In the genomic region with DNA sequence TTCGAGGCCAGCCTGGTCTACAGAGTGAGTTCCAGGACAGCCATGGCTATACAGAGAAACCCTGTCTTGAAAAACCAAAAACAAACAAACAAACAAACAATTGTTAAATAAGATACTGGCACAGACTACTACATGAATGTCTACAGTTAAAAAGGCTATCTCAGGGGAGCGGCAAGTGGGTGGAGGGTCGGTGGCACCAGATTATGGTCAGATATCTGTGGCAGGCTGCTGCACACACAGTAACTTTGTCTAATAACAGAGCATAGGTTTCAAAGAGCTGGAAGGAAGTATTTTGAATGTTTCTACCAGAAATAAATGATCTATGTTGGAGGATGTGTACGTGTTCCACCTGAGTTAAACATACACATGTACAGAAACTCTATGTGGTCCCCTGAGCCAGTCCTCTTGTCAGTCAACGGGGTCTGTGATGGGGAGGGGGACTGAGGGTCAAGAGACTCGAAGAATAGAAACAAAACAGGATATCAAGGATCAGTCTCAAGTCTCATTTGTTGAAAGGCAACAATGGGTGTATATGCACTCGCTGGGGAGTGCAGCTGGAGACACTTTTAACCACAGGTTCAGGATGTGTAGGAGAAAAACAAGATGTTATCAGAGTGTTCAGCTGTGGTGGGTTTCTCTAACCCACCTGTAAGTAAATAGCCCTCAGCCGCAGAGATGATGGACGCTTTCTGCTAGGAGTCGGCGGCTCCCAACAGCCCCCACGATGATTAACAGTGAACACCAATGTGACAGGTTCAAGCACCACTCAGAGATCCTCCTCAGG, we compare ENCODE assay signal across 12 mouse cellular contexts. TPM values are rescaled to one million over a fixed set of nuclear protein-coding genes. Genes with fewer than 3 reads are reported as not detected.
DNase-seq lines count a peak whose midpoint lies in the region; ATAC-seq and TF ChIP-seq lines count a peak whose summit lies in the region.
"Had no signal": no experiment of that assay in that cellular context is flagged by ENCODE, and none has a peak within 500 bp of the region (broad histone marks: within the 10 kb centered on the region; RNA-seq: fewer than 3 reads in every experiment).

No protein-coding gene starts in this region.

- no peaks in the 10 kb centered on the region for H3K9me3 ChIP-seq in heart, embryonic 15.5 days (replicated peaks)
- no peaks in the 10 kb centered on the region for H3K9me3 ChIP-seq in liver, embryonic 14.5 days (ENCODE audit: control insufficient read depth, low read length)
- H3K9me3 ChIP-seq: megakaryocyte, embryonic 14.5 days had no signal

- H3K4me1 ChIP-seq in heart, embryonic 15.5 days (replicated peaks): peaks cover 93% of the 10 kb centered on the region
- peaks cover 44 to 52% of the 10 kb centered on the region in 2 experiments for H3K4me1 ChIP-seq in liver, embryonic 14.5 days (replicated peaks; ENCODE audit: control insufficient read depth in 2 of 2, insufficient read depth in 2 of 2, low read length in 1 of 2)

- no peak for ATAC-seq in heart, embryonic 15.5 days (replicated peaks; ENCODE audit: insufficient number of reproducible peaks, insufficient read depth, low FRiP score, low read depth)
- ATAC-seq in liver, embryonic 14.5 days (ENCODE audit: insufficient read depth): peak; percentile 78
- ATAC-seq: hindbrain, postnatal 0 days had no signal

- H3K4me2 ChIP-seq in heart, embryonic 15.5 days: 0 out of 2 replicates have a peak overlapping the region, but pooled peaks have one; percentile 9
- peak overlapping the region; percentile 58 for H3K4me2 ChIP-seq in liver, embryonic 14.5 days (ENCODE audit: low read depth)

- no peaks in the 10 kb centered on the region for H3K36me3 ChIP-seq in heart, embryonic 15.5 days
- H3K36me3 ChIP-seq in liver, embryonic 14.5 days (replicated peaks; ENCODE audit: control insufficient read depth, insufficient read depth, low read depth): peaks cover 3% of the 10 kb centered on the region

- no peak overlapping the region for H3K9ac ChIP-seq in heart, embryonic 15.5 days
- H3K9ac ChIP-seq in liver, embryonic 14.5 days (replicated peaks): peak overlapping the region; percentile 54; the same call in 1 of the 2 replicates

- intact Hi-C loops in heart, postnatal 14 days (cut with DNase I): no loop called here

- peak; percentile 79 for TF ChIP-seq EP300 in liver, embryonic 14.5 days (IDR thresholded peaks at IDR 0.05; ENCODE audit: low read depth)

- no peak overlapping the region for H3K4me3 ChIP-seq in heart, embryonic 15.5 days
- no peak overlapping the region for H3K4me3 ChIP-seq in liver, embryonic 14.5 days (ENCODE audit: insufficient read depth in 1 of 2, low read depth in 2 of 2, low read length in 2 of 2)

- 42% methylated on average over 12 of the region's 12 CpGs for WGBS in heart, embryonic 15.5 days
- 16% methylated on average over 12 of the region's 12 CpGs for WGBS in liver, embryonic 14.5 days (ENCODE audit: insufficient replicate concordance)

- TF ChIP-seq CTCF in liver, embryonic 14.5 days (IDR thresholded peaks at IDR 0.05; ENCODE audit: low read depth): no peak

- peak overlapping the region; percentile 94 for H3K27ac ChIP-seq in heart, embryonic 15.5 days
- H3K27ac ChIP-seq in liver, embryonic 14.5 days: peak overlapping the region; percentile 61
- H3K27ac ChIP-seq: hindbrain, postnatal 0 days had no signal

- H3K27me3 ChIP-seq in heart, embryonic 15.5 days: no peaks in the 10 kb centered on the region
- no peaks in the 10 kb centered on the region for H3K27me3 ChIP-seq in liver, embryonic 14.5 days (ENCODE audit: control insufficient read depth, insufficient read depth, low read length)
- H3K27me3 ChIP-seq: megakaryocyte, embryonic 14.5 days had no signal

- no peak for DNase-seq in heart, postnatal 14 days
- peak; percentile 75 for DNase-seq in T-cell, adult 2 months (ENCODE audit: low spot score)
- peak in 2 of 3 experiments; percentile 41 to 51 for DNase-seq in liver, embryonic 14.5 days (ENCODE audit: low read depth in 3 of 3, low spot score in 3 of 3)
- peak; percentile 65 to 74 for DNase-seq in thymus, postnatal 10 days (ENCODE audit: low spot score in 2 of 2)
- no peak for DNase-seq in cerebellum, adult 8-10 months
- no peak for DNase-seq in yolk sac, embryonic 10.5 days (ENCODE audit: low spot score)
- DNase-seq in frontal cortex, postnatal 10 days (ENCODE audit: low spot score in 2 of 2): no peak
- DNase-seq: cerebellum, postnatal 10 days; lung, adult 2 months had no signal

RNA-seq across cellular contexts. Expression of gene Fam78a, which starts 22.7 kb away (rescaled TPM):
- polyA plus RNA-seq in heart, embryonic 15.5 days (2015; fragmentation: Nextera tagmentation; extraction: Ambion mirVana): 26.7 and 29.1 TPM in 2 replicates
- total RNA-seq in heart, postnatal 14 days (2021): 10 to 100 TPM; 22.8 to 23.9 TPM
- 7.8 and 8.9 TPM in 2 replicates for polyA plus RNA-seq in liver, embryonic 14.5 days (2012; rRNA removed)
- polyA plus RNA-seq in liver, embryonic 14.5 days (2014; fragmentation: Nextera tagmentation; extraction: Ambion mirVana): 9.8 and 12.5 TPM in 2 replicates

RNA-seq across cellular contexts. Expression of gene Plpp7, which starts 33.4 kb away (rescaled TPM):
- 15.9 and 16.1 TPM in 2 replicates for polyA plus RNA-seq in heart, embryonic 15.5 days (2015; fragmentation: Nextera tagmentation; extraction: Ambion mirVana)
- total RNA-seq in heart, postnatal 14 days (2021): 10 to 100 TPM; 26.1 to 30.9 TPM
- 1.4 TPM in 2 replicates for polyA plus RNA-seq in liver, embryonic 14.5 days (2012; rRNA removed)
- polyA plus RNA-seq in liver, embryonic 14.5 days (2014; fragmentation: Nextera tagmentation; extraction: Ambion mirVana): 1.1 and 1.4 TPM in 2 replicates

Comparison
In these comparisons a context has a peak if more than half of its experiments do, and no peak if none do; other contexts are left out.
1. DNase-seq: peak in T-cell, adult 2 months (single experiment), liver, embryonic 14.5 days (2 of 3) and thymus, postnatal 10 days (2 of 2); none in heart, postnatal 14 days (0 of 2), cerebellum, adult 8-10 months (single experiment), yolk sac, embryonic 10.5 days (single experiment) and frontal cortex, postnatal 10 days (0 of 2).